Mouse (Mus musculus) limb, embryonic 15.5 days (tissue): Measurements from ENCODE around the gene Naa35. TPM values are rescaled to one million over a fixed set of nuclear protein-coding genes. Genes with fewer than 3 reads are reported as not detected.

ENCODE experiments used
- ATAC-seq: fragments of 200-750 bp; cut with Nextera tagmentation; 2 replicates; pipeline ENCODE4 v1.8.0; 2017; ENCODE audit warnings: low read depth, moderate TSS enrichment; ENCODE audit not compliant: insufficient number of reproducible peaks, low FRiP score, low TSS enrichment
- H3K27ac ChIP-seq: fragments of 300-500 bp; sonication (generic); 2 replicates; pipeline ENCODE4 v1.5.1; 2015; ENCODE audit warnings: moderate library complexity, mild to moderate bottlenecking, inconsistent platforms
- H3K27me3 ChIP-seq: fragments of 300-500 bp; sonication (generic); 2 replicates; pipeline ENCODE4 v1.6.1; 2015; ENCODE audit warnings: inconsistent platforms
- H3K36me3 ChIP-seq: fragments of 300-500 bp; sonication (generic); 2 replicates; pipeline ENCODE4 v1.6.1; 2015; ENCODE audit warnings: inconsistent platforms
- H3K4me1 ChIP-seq: fragments of 300-500 bp; sonication (generic); 2 replicates; pipeline ENCODE4 v1.6.1; 2015; ENCODE audit warnings: inconsistent platforms
- H3K4me2 ChIP-seq: fragments of 300-500 bp; sonication (generic); 2 replicates; pipeline ENCODE4 v1.6.1; 2015; ENCODE audit warnings: mild to moderate bottlenecking, inconsistent platforms
- H3K4me3 ChIP-seq: fragments of 300-500 bp; sonication (generic); 2 replicates; pipeline ENCODE4 v1.5.1; 2015; ENCODE audit warnings: mild to moderate bottlenecking, inconsistent platforms
- H3K9ac ChIP-seq: fragments of 300-500 bp; sonication (generic); 2 replicates; pipeline ENCODE4 v1.6.1; 2015; ENCODE audit warnings: inconsistent platforms
- H3K9me3 ChIP-seq: fragments of 300-500 bp; sonication (generic); 2 replicates; pipeline ENCODE4 v1.6.1; 2016; ENCODE audit warnings: inconsistent platforms
- WGBS: fragments of 180-500 bp; shearing (Covaris S2); methylation state at CpG from one replicate; pipeline ENCODE4 v1.1.7; 2015; 5-methylcytosine and 5-hydroxymethylcytosine counted together
- polyA plus RNA-seq: library from polyadenylated mRNA; unstranded; fragments of >200 nt; fragmentation: Nextera tagmentation; extraction: Ambion mirVana; gene quantifications from 2 replicates; pipeline ENCODE4 v1.2.1, GENCODE M21; 2015

Gene Naa35
- polyA plus RNA-seq, 1 experiment from 2014 or later, result 80.9 TPM

DNA sequence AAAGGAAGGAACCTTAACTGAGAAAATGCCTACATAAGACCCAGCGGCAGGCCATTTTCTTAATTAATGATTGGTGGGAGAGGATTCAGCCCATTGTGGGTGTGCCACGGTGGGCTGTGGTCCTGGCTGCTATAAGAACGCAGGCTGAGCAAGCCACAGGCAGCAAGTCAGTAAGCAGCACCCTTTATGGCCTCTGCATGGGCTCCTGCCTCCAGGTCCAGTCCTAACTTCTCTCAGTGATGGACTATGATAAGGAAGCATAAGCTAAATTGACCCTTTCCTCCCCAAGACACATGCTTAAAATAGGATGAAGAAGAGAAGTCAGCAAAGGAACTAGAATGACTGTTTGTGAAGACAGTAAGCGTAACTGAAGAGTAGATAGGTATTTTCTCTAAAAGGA lies 30.1 kb downstream of the Naa35 start:
- Histone ChIP-seq H3K4me2 (no peak overlapping the region), H3K4me3 (no peak overlapping the region), H3K27me3 (no peaks in the 10 kb centered on the region), H3K36me3 (peaks cover 70% of the 10 kb centered on the region), H3K9me3 (no peaks in the 10 kb centered on the region), H3K27ac (no peak overlapping the region), H3K9ac (no peak overlapping the region), H3K4me1 (no peaks in the 10 kb centered on the region)
- 96% methylated on average over 4 of the region's 4 CpGs for WGBS
- no peak for ATAC-seq

GRCm38 (mm10) chr13:59615554-59615953 lies 30.5 kb downstream of the Naa35 start:
- Histone ChIP-seq H3K9me3 (no peaks in the 10 kb centered on the region), H3K4me1 (no peaks in the 10 kb centered on the region), H3K4me3 (no peak overlapping the region), H3K27me3 (no peaks in the 10 kb centered on the region), H3K4me2 (no peak overlapping the region), H3K9ac (no peak overlapping the region), H3K36me3 (peaks cover 70% of the 10 kb centered on the region), H3K27ac (no peak overlapping the region)
- WGBS, result 81% methylated on average over 4 of the region's 4 CpGs
- no peak for ATAC-seq

DNA sequence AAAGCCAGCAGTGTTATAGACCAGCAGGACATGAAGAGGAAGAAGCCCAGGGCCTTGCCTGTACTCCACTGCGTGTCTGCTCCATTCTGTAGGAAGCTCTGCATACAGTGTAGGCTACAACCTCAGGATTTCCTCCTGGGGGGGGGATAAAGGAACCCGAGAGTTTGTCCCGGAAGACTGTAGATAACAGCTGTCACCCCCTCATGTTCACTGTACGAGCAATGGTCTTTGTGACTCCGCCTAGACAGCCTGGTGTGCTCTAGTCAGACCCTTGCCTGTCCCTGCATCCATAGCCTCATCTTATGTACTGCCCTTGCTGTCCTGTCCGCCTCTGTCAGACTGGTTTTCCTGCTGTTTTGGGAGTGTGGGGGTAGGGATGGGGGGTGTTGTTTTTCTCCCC lies 33.4 kb downstream of the Naa35 start:
- no peak overlapping the region for H3K4me3 ChIP-seq
- ATAC-seq, result no peak
- no peak overlapping the region for H3K9ac ChIP-seq
- H3K27ac ChIP-seq, result no peak overlapping the region
- WGBS, result 93% methylated on average over 6 of the region's 6 CpGs
- H3K36me3 ChIP-seq, result peaks cover 73% of the 10 kb centered on the region
- no peaks in the 10 kb centered on the region for H3K27me3 ChIP-seq
- H3K9me3 ChIP-seq, result no peaks in the 10 kb centered on the region
- H3K4me1 ChIP-seq, result no peaks in the 10 kb centered on the region
- no peak overlapping the region for H3K4me2 ChIP-seq

GRCm38 (mm10) chr13:59621643-59622489 lies 36.8 kb downstream of the Naa35 start:
- no peaks in the 10 kb centered on the region for H3K27me3 ChIP-seq
- 86% methylated on average over 7 of the region's 7 CpGs for WGBS
- H3K36me3 ChIP-seq, result peaks cover 75% of the 10 kb centered on the region
- no peak for ATAC-seq
- H3K27ac ChIP-seq, result no peak overlapping the region
- no peak overlapping the region for H3K9ac ChIP-seq
- H3K4me2 ChIP-seq, result no peak overlapping the region
- H3K4me3 ChIP-seq, result no peak overlapping the region
- H3K9me3 ChIP-seq, result no peaks in the 10 kb centered on the region
- H3K4me1 ChIP-seq, result no peaks in the 10 kb centered on the region

DNA sequence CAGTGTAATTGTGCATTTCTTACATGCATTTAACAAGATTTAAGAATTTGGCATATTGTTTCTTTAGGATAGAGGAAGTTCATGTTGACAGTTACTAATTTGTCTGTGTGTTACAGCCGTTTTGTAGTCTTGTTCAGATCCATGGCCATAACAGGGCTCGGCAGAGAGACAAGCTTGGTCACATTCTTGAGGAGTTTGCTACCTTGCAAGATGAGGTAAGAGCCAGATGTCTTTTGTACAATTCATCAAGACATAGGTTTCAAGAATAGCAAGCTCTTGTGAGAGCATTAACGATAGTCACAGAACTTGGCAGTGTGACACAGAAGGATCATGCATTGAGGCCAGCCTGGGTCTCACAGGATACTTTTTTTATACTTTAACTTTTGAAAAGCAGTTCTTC lies 39.3 kb downstream of the Naa35 start:
- no peaks in the 10 kb centered on the region for H3K4me1 ChIP-seq
- ATAC-seq, result no peak
- 71% methylated on average over 3 of the region's 3 CpGs for WGBS
- H3K27ac ChIP-seq, result no peak overlapping the region
- peaks cover 72% of the 10 kb centered on the region for H3K36me3 ChIP-seq
- no peak overlapping the region for H3K9ac ChIP-seq
- H3K4me2 ChIP-seq, result no peak overlapping the region
- H3K9me3 ChIP-seq, result no peaks in the 10 kb centered on the region
- H3K4me3 ChIP-seq, result no peak overlapping the region
- H3K27me3 ChIP-seq, result no peaks in the 10 kb centered on the region

DNA sequence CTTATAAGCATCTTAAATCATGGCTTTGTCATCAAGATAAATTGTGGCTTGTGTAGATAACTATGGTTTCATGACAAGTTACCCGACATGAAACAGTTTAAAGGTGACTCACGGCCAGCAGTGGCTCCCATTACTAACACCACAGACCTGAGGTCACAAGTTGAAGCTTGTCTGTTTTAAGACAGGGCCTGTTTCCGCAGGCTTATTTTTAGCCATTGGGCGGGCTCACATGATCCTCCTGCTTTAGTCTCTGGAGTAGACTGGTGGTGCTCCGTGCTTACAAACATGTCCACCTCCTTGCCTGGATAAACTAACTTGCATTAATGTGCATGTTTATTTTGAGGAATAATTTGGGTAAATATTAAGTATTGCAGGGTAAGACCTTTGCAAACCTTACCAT lies 39.8 kb downstream of the Naa35 start:
- Histone ChIP-seq H3K4me1 (no peaks in the 10 kb centered on the region), H3K27me3 (no peaks in the 10 kb centered on the region), H3K4me3 (no peak overlapping the region), H3K27ac (no peak overlapping the region), H3K9me3 (no peaks in the 10 kb centered on the region), H3K4me2 (no peak overlapping the region), H3K36me3 (peaks cover 74% of the 10 kb centered on the region), H3K9ac (no peak overlapping the region)
- WGBS, result 62% methylated on average over 5 of the region's 5 CpGs
- ATAC-seq, result no peak

DNA sequence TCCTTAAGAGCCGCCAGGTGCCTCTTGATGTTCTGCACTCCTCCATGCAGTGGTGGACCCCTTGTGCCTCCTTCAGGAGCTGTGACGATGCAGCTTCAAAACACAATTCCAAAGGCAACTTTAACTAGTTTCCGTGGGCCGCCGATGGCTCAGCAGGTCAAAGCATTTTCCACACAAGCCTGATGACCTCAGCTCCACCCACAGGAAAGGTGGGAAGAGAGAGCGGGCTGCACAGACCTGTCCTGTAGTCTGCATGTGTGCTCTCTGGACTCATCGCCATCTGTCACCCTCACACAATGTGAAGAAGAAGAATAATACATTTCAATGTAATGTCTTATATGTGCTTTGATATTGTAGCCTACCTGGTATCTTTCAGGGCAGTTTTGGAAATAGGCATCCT lies 41.7 kb downstream of the Naa35 start:
- H3K36me3 ChIP-seq, result peaks cover 73% of the 10 kb centered on the region
- H3K9me3 ChIP-seq, result no peaks in the 10 kb centered on the region
- ATAC-seq, result no peak
- H3K4me2 ChIP-seq, result no peak overlapping the region
- no peaks in the 10 kb centered on the region for H3K27me3 ChIP-seq
- no peak overlapping the region for H3K27ac ChIP-seq
- H3K9ac ChIP-seq, result no peak overlapping the region
- H3K4me3 ChIP-seq, result no peak overlapping the region
- no peaks in the 10 kb centered on the region for H3K4me1 ChIP-seq
- 84% methylated on average over 7 of the region's 7 CpGs for WGBS

DNA sequence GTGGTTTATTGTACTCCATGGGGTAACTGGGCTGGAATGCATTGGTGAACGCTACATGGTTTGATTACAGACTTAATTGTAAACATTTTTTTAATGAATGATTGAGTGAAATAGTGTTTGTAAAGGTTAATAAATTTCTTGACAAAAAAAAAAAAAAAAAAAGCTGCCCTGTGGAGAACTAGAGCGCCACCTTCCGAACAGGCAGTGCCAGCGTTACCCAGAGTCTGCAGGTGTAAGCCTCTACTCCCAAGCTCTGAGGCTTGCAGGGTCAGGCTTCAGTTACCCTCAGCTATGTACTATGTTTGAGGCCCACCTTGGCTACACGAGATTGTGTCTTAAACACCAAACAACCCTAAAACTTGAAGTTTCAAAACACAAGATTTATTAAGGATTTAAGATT lies 49.6 kb downstream of the Naa35 start:
- Histone ChIP-seq H3K27ac (no peak overlapping the region), H3K9me3 (no peaks in the 10 kb centered on the region), H3K9ac (no peak overlapping the region), H3K4me1 (no peaks in the 10 kb centered on the region), H3K4me3 (no peak overlapping the region), H3K36me3 (peaks cover 83% of the 10 kb centered on the region), H3K27me3 (no peaks in the 10 kb centered on the region), H3K4me2 (no peak overlapping the region)
- no peak for ATAC-seq
- WGBS, result 75% methylated on average over 5 of the region's 5 CpGs

- Histone ChIP-seq H3K27me3 (no peaks in the 10 kb centered on the region), H3K9me3 (no peaks in the 10 kb centered on the region), H3K36me3 (peaks cover 58% of the 10 kb centered on the region), H3K4me2 (no peak overlapping the region), H3K4me3 (no peak overlapping the region), H3K9ac (no peak overlapping the region), H3K4me1 (no peaks in the 10 kb centered on the region), H3K27ac (no peak overlapping the region)
- WGBS, result 90% methylated on average over 7 of the region's 7 CpGs
- no peak for ATAC-seq
Measured at GRCm38 (mm10) chr13:59637800-59638199, 52.7 kb downstream of the Naa35 start.

- H3K9me3 ChIP-seq, result no peaks in the 10 kb centered on the region
- H3K36me3 ChIP-seq, result peaks cover 45% of the 10 kb centered on the region
- H3K4me2 ChIP-seq, result no peak overlapping the region
- 81% methylated on average over 16 of the region's 16 CpGs for WGBS
- no peak overlapping the region for H3K9ac ChIP-seq
- no peak overlapping the region for H3K4me3 ChIP-seq
- H3K27me3 ChIP-seq, result no peaks in the 10 kb centered on the region
- no peak for ATAC-seq
- no peak overlapping the region for H3K27ac ChIP-seq
- H3K4me1 ChIP-seq, result no peaks in the 10 kb centered on the region
Measured at GRCm38 (mm10) chr13:59639368-59640177, 54.5 kb downstream of the Naa35 start.

- Histone ChIP-seq H3K27me3 (no peaks in the 10 kb centered on the region), H3K4me2 (no peak overlapping the region), H3K4me3 (no peak overlapping the region), H3K4me1 (no peaks in the 10 kb centered on the region), H3K9me3 (no peaks in the 10 kb centered on the region), H3K27ac (no peak overlapping the region), H3K9ac (no peak overlapping the region), H3K36me3 (peaks cover 44% of the 10 kb centered on the region)
- ATAC-seq, result no peak
- WGBS, result 85% methylated on average over 6 of the region's 6 CpGs
Measured at GRCm38 (mm10) chr13:59640178-59640440, 55.0 kb downstream of the Naa35 start.

DNA sequence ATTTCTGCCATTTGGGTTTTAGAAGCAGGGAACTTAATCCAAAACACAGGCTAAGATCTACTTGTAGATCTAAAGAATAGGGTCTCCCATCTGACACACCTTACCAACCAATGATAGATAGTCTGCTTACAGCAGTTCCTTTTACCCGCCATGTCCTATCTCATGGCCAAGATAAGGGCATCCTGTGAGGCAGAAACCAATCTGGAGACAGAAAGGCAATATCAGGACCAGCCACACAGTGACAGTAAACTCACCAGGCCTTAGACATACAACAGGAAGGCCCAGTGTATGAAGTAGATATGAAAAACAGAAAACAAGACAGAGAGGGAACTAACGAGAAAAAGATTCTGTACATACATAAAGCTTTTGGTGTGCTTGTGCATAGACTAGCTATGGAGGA lies 57.8 kb downstream of the Naa35 start:
- Histone ChIP-seq H3K4me3 (no peak overlapping the region), H3K4me2 (no peak overlapping the region), H3K4me1 (peaks cover 3% of the 10 kb centered on the region; the same call in 1 of the 2 replicates), H3K9ac (no peak overlapping the region), H3K27ac (no peak overlapping the region), H3K36me3 (peaks cover 22% of the 10 kb centered on the region), H3K9me3 (no peaks in the 10 kb centered on the region), H3K27me3 (no peaks in the 10 kb centered on the region)
- no peak for ATAC-seq
- 82% methylated on average over 2 of the region's 2 CpGs for WGBS
